10 mouse cellular contexts compared by ENCODE assay signal in the genomic region with DNA sequence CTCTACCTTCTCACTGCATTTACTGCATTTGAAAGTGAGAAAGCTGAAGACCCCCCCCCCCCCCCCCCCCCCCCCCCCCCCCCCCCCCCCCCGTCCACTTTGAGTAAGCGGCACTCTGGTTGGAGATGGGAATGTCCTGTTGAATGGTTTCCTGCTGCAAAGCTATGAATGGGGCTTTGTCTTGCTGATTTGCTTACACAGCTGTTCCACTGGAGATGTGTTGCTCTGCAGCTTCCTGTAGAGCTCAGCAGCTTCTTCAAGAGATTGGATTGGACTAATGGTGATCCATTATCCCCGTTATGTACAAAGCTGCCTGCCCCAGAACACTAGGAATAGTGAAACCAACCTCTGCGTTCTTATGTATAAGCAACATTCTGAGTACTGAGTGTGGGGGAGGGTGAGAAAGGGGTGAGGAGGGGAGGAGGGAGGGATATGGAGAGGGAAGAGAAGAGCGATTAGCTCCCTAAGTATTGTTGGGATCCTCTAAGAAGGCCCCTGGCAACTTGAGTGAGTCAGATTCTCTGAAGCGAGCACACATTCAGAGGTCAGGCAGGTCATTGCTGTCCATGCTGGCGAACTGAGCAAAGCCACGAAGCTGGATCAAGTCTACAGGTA. TPM values are rescaled to one million over a fixed set of nuclear protein-coding genes. Genes with fewer than 3 reads are reported as not detected.
A peak's percentile ranks its signal among the peaks of the same experiment; 100 is the strongest.
DNase-seq lines count a peak whose midpoint lies in the region; ATAC-seq and TF ChIP-seq lines count a peak whose summit lies in the region.
"Had no signal": no experiment of that assay in that cellular context is flagged by ENCODE, and none has a peak within 500 bp of the region (broad histone marks: within the 10 kb centered on the region; RNA-seq: fewer than 3 reads in every experiment).

No protein-coding gene starts in this region.

- H3K27me3 ChIP-seq in kidney, embryonic 15.5 days, result no peaks in the 10 kb centered on the region; the same call in 1 of the 2 replicates
- no peaks in the 10 kb centered on the region for H3K27me3 ChIP-seq in forebrain, embryonic 11.5 days (ENCODE audit: control insufficient read depth, insufficient read depth, low read length)
- no peaks in the 10 kb centered on the region for H3K27me3 ChIP-seq in intestine, postnatal 0 days (replicated peaks; ENCODE audit: control insufficient read depth, insufficient read depth, low read length)
- H3K27me3 ChIP-seq in neural tube, embryonic 14.5 days (ENCODE audit: control insufficient read depth, insufficient read depth, low read length), result no peaks in the 10 kb centered on the region

- no peak for DNase-seq in kidney, postnatal 36 days
- peak; percentile 65 for DNase-seq in forebrain, embryonic 11.5 days (ENCODE audit: low spot score)
- no peak for DNase-seq in thymus, postnatal 4 days
- no peak for DNase-seq in left cerebral cortex, postnatal 4 days
- DNase-seq in urinary bladder, postnatal 4 days (ENCODE audit: low spot score in 2 of 2), result no peak

- TF ChIP-seq CTCF in intestine, postnatal 0 days (IDR thresholded peaks at IDR 0.05; ENCODE audit: low read depth), result no peak

- peak; percentile 93 for ATAC-seq in kidney, embryonic 15.5 days (replicated peaks; ENCODE audit: low FRiP score)
- ATAC-seq in forebrain, embryonic 11.5 days (replicated peaks; ENCODE audit: low FRiP score), result peak; percentile 92
- ATAC-seq in intestine, postnatal 0 days, result peak; percentile 82
- ATAC-seq in neural tube, embryonic 14.5 days (ENCODE audit: low read depth), result peak; percentile 81
- ATAC-seq: CD4-positive, CD25-positive, alpha-beta regulatory T cell, adult 4 months had no signal

- intact Hi-C loops in left cerebral cortex, postnatal 4 days (cut with DNase I), result loop anchor here (10.0 kb wide), 1 partner anchor 262 kb away; no protein-coding TSS in a partner anchor

- no peak overlapping the region for H3K9ac ChIP-seq in kidney, embryonic 15.5 days
- H3K9ac ChIP-seq in forebrain, embryonic 11.5 days (ENCODE audit: low read length), result no peak overlapping the region; the same call in 1 of the 2 replicates
- H3K9ac ChIP-seq in intestine, postnatal 0 days (ENCODE audit: low read depth, low read length), result no peak overlapping the region
- H3K9ac ChIP-seq in neural tube, embryonic 14.5 days (replicated peaks; ENCODE audit: low read depth, low read length), result no peak overlapping the region

- H3K27ac ChIP-seq in kidney, embryonic 15.5 days, result peak overlapping the region; percentile 32
- peak overlapping the region; percentile 78 for H3K27ac ChIP-seq in forebrain, embryonic 11.5 days (ENCODE audit: low read depth, low read length)
- no peak overlapping the region for H3K27ac ChIP-seq in intestine, postnatal 0 days (ENCODE audit: low read depth, low read length)
- peak overlapping the region; percentile 70 for H3K27ac ChIP-seq in neural tube, embryonic 14.5 days (ENCODE audit: low read depth, low read length)

- no peaks in the 10 kb centered on the region for H3K36me3 ChIP-seq in kidney, embryonic 15.5 days
- no peaks in the 10 kb centered on the region for H3K36me3 ChIP-seq in forebrain, embryonic 11.5 days (ENCODE audit: control insufficient read depth, insufficient read depth, low read length)
- no peaks in the 10 kb centered on the region for H3K36me3 ChIP-seq in intestine, postnatal 0 days (ENCODE audit: control insufficient read depth, insufficient read depth)
- no peaks in the 10 kb centered on the region for H3K36me3 ChIP-seq in neural tube, embryonic 14.5 days (ENCODE audit: control insufficient read depth, insufficient read depth, low read length)

- H3K4me2 ChIP-seq in kidney, embryonic 15.5 days, result peak overlapping the region; percentile 1; the same call in 1 of the 2 replicates
- 0 out of 2 replicates have a peak overlapping the region, but pooled peaks have one; percentile 21 for H3K4me2 ChIP-seq in forebrain, embryonic 11.5 days (ENCODE audit: low read depth, low read length, severe bottlenecking)
- H3K4me2 ChIP-seq in intestine, postnatal 0 days (replicated peaks; ENCODE audit: low read depth), result no peak overlapping the region
- no peak overlapping the region for H3K4me2 ChIP-seq in neural tube, embryonic 14.5 days (ENCODE audit: low read depth, low read length)

- H3K9me3 ChIP-seq in kidney, embryonic 15.5 days (replicated peaks), result no peaks in the 10 kb centered on the region
- no peaks in the 10 kb centered on the region for H3K9me3 ChIP-seq in forebrain, embryonic 11.5 days (ENCODE audit: control insufficient read depth, low read length)
- no peaks in the 10 kb centered on the region for H3K9me3 ChIP-seq in intestine, postnatal 0 days (ENCODE audit: control insufficient read depth)
- no peaks in the 10 kb centered on the region for H3K9me3 ChIP-seq in neural tube, embryonic 14.5 days (ENCODE audit: control insufficient read depth, low read length)

- H3K4me1 ChIP-seq in kidney, embryonic 15.5 days, result peaks cover 6% of the 10 kb centered on the region; the same call in 1 of the 2 replicates
- H3K4me1 ChIP-seq in forebrain, embryonic 11.5 days (replicated peaks; ENCODE audit: control insufficient read depth, insufficient read depth, low read length), result peaks cover 6% of the 10 kb centered on the region
- 0 out of 2 replicates have a peak, but pooled peaks cover 2% of the 10 kb centered on the region for H3K4me1 ChIP-seq in intestine, postnatal 0 days (replicated peaks; ENCODE audit: control insufficient read depth, insufficient read depth, low read length)
- no peaks in the 10 kb centered on the region for H3K4me1 ChIP-seq in neural tube, embryonic 14.5 days (ENCODE audit: control insufficient read depth, insufficient read depth, low read length)

- WGBS in kidney, embryonic 15.5 days, result 24% methylated on average over 6 of the region's 8 CpGs
- WGBS in forebrain, embryonic 11.5 days, result 3% methylated on average over 6 of the region's 8 CpGs
- 38% methylated on average over 6 of the region's 8 CpGs for WGBS in intestine, postnatal 0 days
- WGBS in neural tube, embryonic 14.5 days, result 3% methylated on average over 7 of the region's 8 CpGs

- H3K4me3 ChIP-seq in kidney, embryonic 15.5 days (replicated peaks), result no peak overlapping the region
- H3K4me3 ChIP-seq in forebrain, embryonic 11.5 days (ENCODE audit: low read depth, low read length), result no peak overlapping the region
- no peak overlapping the region for H3K4me3 ChIP-seq in intestine, postnatal 0 days (ENCODE audit: low read depth, low read length)
- H3K4me3 ChIP-seq in neural tube, embryonic 14.5 days (ENCODE audit: low read depth, low read length), result no peak overlapping the region

RNA-seq across cellular contexts. Expression of a gene that starts 5.0 kb away (rescaled TPM):
- 0.38 TPM in 1 of 2 replicates, not detected in the other for polyA plus RNA-seq in kidney, embryonic 15.5 days (2015; fragmentation: Nextera tagmentation; extraction: Ambion mirVana)
- polyA plus RNA-seq in forebrain, embryonic 11.5 days (2014; fragmentation: Nextera tagmentation; extraction: Ambion mirVana), result not detected in 2 replicates
- polyA plus RNA-seq in intestine, postnatal 0 days (2015; fragmentation: Nextera tagmentation; extraction: Ambion mirVana), result 1.1 and 1.5 TPM in 2 replicates
- 0.44 TPM in 1 of 2 replicates, not detected in the other for polyA plus RNA-seq in neural tube, embryonic 14.5 days (2014; fragmentation: Nextera tagmentation; extraction: Ambion mirVana)
- not detected for total RNA-seq in left cerebral cortex, postnatal 4 days (2021)
- polyA plus RNA-seq: CD4-positive, CD25-positive, alpha-beta regulatory T cell, adult 4 months; small intestine, adult 2 months had no signal

RNA-seq across cellular contexts. Expression of a gene that starts 26.3 kb away (rescaled TPM):
- polyA plus RNA-seq in kidney, embryonic 15.5 days (2015; fragmentation: Nextera tagmentation; extraction: Ambion mirVana), result 59.9 and 64.1 TPM in 2 replicates
- polyA plus RNA-seq in forebrain, embryonic 11.5 days (2014; fragmentation: Nextera tagmentation; extraction: Ambion mirVana), result 61.3 and 65.2 TPM in 2 replicates
- 81.1 and 82.0 TPM in 2 replicates for polyA plus RNA-seq in intestine, postnatal 0 days (2015; fragmentation: Nextera tagmentation; extraction: Ambion mirVana)
- 66.1 and 72.1 TPM in 2 replicates for polyA plus RNA-seq in neural tube, embryonic 14.5 days (2014; fragmentation: Nextera tagmentation; extraction: Ambion mirVana)
- 10 to 100 TPM; 43.9 to 46.7 TPM for total RNA-seq in left cerebral cortex, postnatal 4 days (2021)

RNA-seq across cellular contexts. Expression of a gene that starts 41.2 kb away (rescaled TPM):
- 47.6 and 68.2 TPM in 2 replicates for polyA plus RNA-seq in kidney, embryonic 15.5 days (2015; fragmentation: Nextera tagmentation; extraction: Ambion mirVana)
- 23.3 and 24.1 TPM in 2 replicates for polyA plus RNA-seq in forebrain, embryonic 11.5 days (2014; fragmentation: Nextera tagmentation; extraction: Ambion mirVana)
- polyA plus RNA-seq in intestine, postnatal 0 days (2015; fragmentation: Nextera tagmentation; extraction: Ambion mirVana), result 158 and 165 TPM in 2 replicates
- polyA plus RNA-seq in neural tube, embryonic 14.5 days (2014; fragmentation: Nextera tagmentation; extraction: Ambion mirVana), result 360 and 427 TPM in 2 replicates
- 100 to 1,000 TPM; 465 to 498 TPM for total RNA-seq in left cerebral cortex, postnatal 4 days (2021)
- polyA plus RNA-seq: CD4-positive, CD25-positive, alpha-beta regulatory T cell, adult 4 months had no signal

RNA-seq across cellular contexts. Expression of a gene that starts 50.7 kb away (rescaled TPM):
- polyA plus RNA-seq in kidney, embryonic 15.5 days (2015; fragmentation: Nextera tagmentation; extraction: Ambion mirVana), result 7.3 and 8.0 TPM in 2 replicates
- 0.95 and 0.96 TPM in 2 replicates for polyA plus RNA-seq in forebrain, embryonic 11.5 days (2014; fragmentation: Nextera tagmentation; extraction: Ambion mirVana)
- polyA plus RNA-seq in intestine, postnatal 0 days (2015; fragmentation: Nextera tagmentation; extraction: Ambion mirVana), result 48.7 and 55.3 TPM in 2 replicates
- 2.9 and 3.5 TPM in 2 replicates for polyA plus RNA-seq in neural tube, embryonic 14.5 days (2014; fragmentation: Nextera tagmentation; extraction: Ambion mirVana)
- 10 to 100 TPM; 20.2 to 22.6 TPM for total RNA-seq in left cerebral cortex, postnatal 4 days (2021)

Comparison
In these comparisons a context has a peak if more than half of its experiments do, and no peak if none do; other contexts are left out.
1. H3K4me2 ChIP-seq: peak in kidney, embryonic 15.5 days (single experiment) and forebrain, embryonic 11.5 days (single experiment); none in intestine, postnatal 0 days (single experiment) and neural tube, embryonic 14.5 days (single experiment).
2. Peak in every context shown above with its lines, with median percentiles within 50 percentile points of each other: ATAC-seq.